Mouse (Mus musculus) macrophage (primary cell): ENCODE results near the gene Fam69b. TPM values are rescaled to one million over a fixed set of nuclear protein-coding genes. Genes with fewer than 3 reads are reported as not detected.

Source experiments
- H3K27ac ChIP-seq: fragments of 350-480 bp; formaldehyde crosslinking; 2 replicates; pipeline ENCODE4 v1.9.0; 2021
- H3K36me3 ChIP-seq: fragments of 350-480 bp; formaldehyde crosslinking; 2 replicates; pipeline ENCODE4 v1.9.0; 2021; ENCODE audit errors: inconsistent target
- H3K4me3 ChIP-seq: fragments of 350-480 bp; formaldehyde crosslinking; 2 replicates; pipeline ENCODE4 v1.9.0; 2021; ENCODE audit errors: inconsistent target
- H3K79me2 ChIP-seq: fragments of 350-480 bp; formaldehyde crosslinking; 2 replicates; pipeline ENCODE4 v1.9.0; 2021; ENCODE audit errors: inconsistent target
- WGBS: methylation state at CpG from one replicate; pipeline ENCODE4 v1.1.7; 2026; ENCODE audit warnings: inconsistent platforms; ENCODE audit not compliant: missing documents; 5-methylcytosine and 5-hydroxymethylcytosine counted together
- polyA plus RNA-seq: library from polyadenylated mRNA; stranded (reverse); fragments of 250-400 nt; gene quantifications from 3 replicates; pipeline ENCODE4 v1.2.4, GENCODE M21; 2018; ENCODE audit warnings: inconsistent platforms

Gene Fam69b
- polyA plus RNA-seq, 1 experiment from 2014 or later = not detected

DNA sequence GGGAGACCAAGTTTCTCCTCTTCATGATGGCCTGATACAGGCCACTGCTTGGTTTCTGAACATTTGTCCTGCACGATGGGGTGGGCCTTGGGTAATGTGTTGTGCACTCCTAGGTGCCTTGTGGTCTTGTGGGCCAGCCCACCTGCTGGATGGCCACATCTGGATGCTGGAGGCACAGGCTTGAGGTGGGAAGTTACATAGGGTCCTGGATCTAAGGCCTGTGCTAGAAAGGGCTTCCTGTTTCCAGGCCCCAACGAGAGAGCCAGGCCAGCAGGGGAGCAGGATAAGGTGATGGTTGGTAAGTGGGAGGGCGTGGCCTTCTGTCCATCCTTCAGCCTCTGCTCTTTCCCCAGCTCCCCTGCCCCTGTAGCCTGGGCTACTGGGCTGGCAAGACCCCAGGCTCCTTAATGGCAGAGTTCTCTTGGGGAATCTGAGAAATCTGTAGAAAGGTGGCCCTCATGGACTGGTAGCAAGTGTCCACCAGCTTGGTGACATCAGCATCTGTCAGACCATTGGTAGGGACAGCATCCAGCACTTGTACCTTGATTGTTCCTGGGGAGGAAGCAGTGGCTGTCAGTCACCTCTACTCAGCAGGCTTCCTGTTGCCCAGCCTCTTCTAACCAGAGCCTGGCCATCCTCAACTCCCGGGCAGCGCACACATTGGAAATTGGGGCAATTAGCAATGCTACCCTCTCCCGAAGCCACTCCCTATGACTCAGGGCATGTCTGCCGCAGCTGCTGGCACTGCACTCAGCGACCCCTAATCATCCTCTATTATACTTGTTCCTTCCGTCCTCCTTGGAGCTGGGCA lies 34.8 kb upstream of the Fam69b start:
- no peak overlapping the region for H3K27ac ChIP-seq
- peaks cover 28% of the 10 kb centered on the region; the same call in 1 of the 2 replicates for H3K36me3 ChIP-seq
- H3K79me2 ChIP-seq = no peaks in the 10 kb centered on the region; the same call in 1 of the 2 replicates
- no peak overlapping the region for H3K4me3 ChIP-seq
- 84% methylated on average over 9 of the region's 9 CpGs for WGBS

DNA sequence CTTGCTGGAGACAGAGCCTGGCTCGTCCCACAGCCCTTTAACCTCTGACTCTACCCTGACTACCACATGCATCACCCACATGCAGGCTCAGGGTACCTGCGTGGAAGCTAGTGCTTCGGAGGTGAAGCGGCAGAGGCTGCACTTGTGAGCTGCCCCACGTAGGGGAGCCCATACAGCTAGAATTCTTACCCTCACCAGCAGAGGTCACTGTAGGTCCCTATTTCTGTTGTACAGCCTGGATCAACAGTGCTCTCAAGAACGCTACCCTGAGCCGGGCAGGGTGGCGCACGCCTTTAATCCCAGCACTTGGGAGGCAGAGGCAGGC lies 34.3 kb upstream of the Fam69b start:
- Histone ChIP-seq H3K4me3 (no peak overlapping the region), H3K27ac (no peak overlapping the region), H3K79me2 (no peaks in the 10 kb centered on the region; the same call in 1 of the 2 replicates), H3K36me3 (peaks cover 28% of the 10 kb centered on the region; the same call in 1 of the 2 replicates)
- 78% methylated on average over 4 of the region's 9 CpGs for WGBS

- Histone ChIP-seq H3K79me2 (no peaks in the 10 kb centered on the region; the same call in 1 of the 2 replicates), H3K4me3 (no peak overlapping the region), H3K36me3 (peaks cover 28% of the 10 kb centered on the region; the same call in 1 of the 2 replicates), H3K27ac (no peak overlapping the region)
- 96% methylated on average over 7 of the region's 7 CpGs for WGBS
These were observed 33.8 kb upstream of the Fam69b start for GRCm38 (mm10) chr2:26594461-26594933.

- 84% methylated on average over 6 of the region's 6 CpGs for WGBS
- H3K79me2 ChIP-seq = no peaks in the 10 kb centered on the region; the same call in 1 of the 2 replicates
- H3K36me3 ChIP-seq = peaks cover 28% of the 10 kb centered on the region; the same call in 1 of the 2 replicates
- H3K27ac ChIP-seq = no peak overlapping the region
- no peak overlapping the region for H3K4me3 ChIP-seq
These were observed 33.1 kb upstream of the Fam69b start for GRCm38 (mm10) chr2:26594934-26595724.

DNA sequence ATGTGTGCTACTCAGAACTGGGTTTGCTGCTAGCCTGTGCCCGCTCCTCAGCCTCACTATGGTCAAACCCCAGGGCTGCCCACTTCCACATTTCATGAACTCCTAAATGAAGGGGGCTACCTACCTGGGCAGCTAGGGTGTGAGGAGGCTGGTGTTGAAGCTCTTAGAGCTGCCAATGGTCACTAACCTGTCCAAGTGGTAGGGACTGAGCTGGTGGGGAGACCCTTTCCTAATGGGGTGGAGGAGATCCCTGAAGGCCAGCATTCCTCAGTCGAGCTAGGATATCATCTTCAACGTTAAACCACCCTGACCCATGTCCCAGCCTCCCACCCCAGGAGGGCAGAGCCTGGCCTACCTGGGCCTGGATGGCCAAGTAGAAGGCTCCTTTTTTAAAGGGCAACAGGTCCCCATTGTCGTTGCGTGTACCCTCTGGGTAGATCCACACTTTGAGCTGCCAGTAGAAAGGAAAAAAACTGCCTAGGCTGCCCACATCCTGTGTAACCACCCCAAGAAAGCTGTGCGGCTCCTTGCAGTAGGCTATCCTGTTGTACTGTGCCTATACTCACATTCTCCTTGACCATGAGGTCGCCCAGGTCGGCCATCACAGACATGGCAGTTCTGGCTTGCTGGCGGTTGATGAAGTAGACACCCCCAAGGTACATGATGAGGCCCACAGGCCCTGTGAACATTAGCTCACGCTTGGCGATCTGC lies 32.4 kb upstream of the Fam69b start:
- WGBS = 67% methylated on average over 11 of the region's 11 CpGs
- Histone ChIP-seq H3K36me3 (peaks cover 28% of the 10 kb centered on the region; the same call in 1 of the 2 replicates), H3K4me3 (no peak overlapping the region), H3K27ac (no peak overlapping the region), H3K79me2 (no peaks in the 10 kb centered on the region; the same call in 1 of the 2 replicates)

- Histone ChIP-seq H3K36me3 (peaks cover 28% of the 10 kb centered on the region; the same call in 1 of the 2 replicates), H3K27ac (no peak overlapping the region), H3K4me3 (no peak overlapping the region), H3K79me2 (no peaks in the 10 kb centered on the region; the same call in 1 of the 2 replicates)
- WGBS = 91% methylated on average over 3 of the region's 3 CpGs
These were observed 31.4 kb upstream of the Fam69b start for GRCm38 (mm10) chr2:26596898-26597297.

GRCm38 (mm10) chr2:26597810-26598209 lies 30.4 kb upstream of the Fam69b start:
- WGBS = 65% methylated on average over 2 of the region's 2 CpGs
- no peak overlapping the region for H3K27ac ChIP-seq
- peaks cover 28% of the 10 kb centered on the region; the same call in 1 of the 2 replicates for H3K36me3 ChIP-seq
- H3K4me3 ChIP-seq = no peak overlapping the region
- H3K79me2 ChIP-seq = peaks cover 8% of the 10 kb centered on the region; the same call in 1 of the 2 replicates

DNA sequence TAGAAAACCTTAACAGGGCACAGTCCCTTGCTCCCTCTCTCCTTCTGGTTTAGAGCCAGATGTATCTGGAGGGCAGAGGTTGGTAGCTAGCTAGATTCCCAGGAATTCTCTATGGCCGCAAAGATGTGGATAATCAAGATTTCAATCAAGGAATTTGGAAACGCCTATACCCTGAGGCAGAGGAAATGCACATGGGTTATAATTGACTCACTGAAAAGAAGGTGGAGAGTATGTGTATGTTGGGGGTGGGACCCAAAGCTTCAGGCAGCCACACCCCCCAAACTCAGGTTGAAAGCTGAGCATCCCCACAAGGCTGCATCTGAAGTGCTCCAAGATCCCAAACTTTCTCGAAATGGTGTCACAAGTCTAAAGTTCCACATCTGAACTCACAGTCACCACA lies 29.8 kb upstream of the Fam69b start:
- 95% methylated on average over 2 of the region's 3 CpGs for WGBS
- Histone ChIP-seq H3K36me3 (peaks cover 22% of the 10 kb centered on the region; the same call in 1 of the 2 replicates), H3K27ac (no peak overlapping the region)

GRCm38 (mm10) chr2:26599965-26600364 lies 28.3 kb upstream of the Fam69b start:
- H3K36me3 ChIP-seq = peaks cover 12% of the 10 kb centered on the region; the same call in 1 of the 2 replicates
- 78% methylated on average over 4 of the region's 4 CpGs for WGBS
- no peak overlapping the region for H3K4me3 ChIP-seq
- H3K79me2 ChIP-seq = peaks cover 15% of the 10 kb centered on the region; the same call in 1 of the 2 replicates
- no peak overlapping the region for H3K27ac ChIP-seq

More for the DNA sequence above, 29.8 kb upstream of the Fam69b start:
- H3K4me3 ChIP-seq = no peak overlapping the region
- peaks cover 15% of the 10 kb centered on the region; the same call in 1 of the 2 replicates for H3K79me2 ChIP-seq

DNA sequence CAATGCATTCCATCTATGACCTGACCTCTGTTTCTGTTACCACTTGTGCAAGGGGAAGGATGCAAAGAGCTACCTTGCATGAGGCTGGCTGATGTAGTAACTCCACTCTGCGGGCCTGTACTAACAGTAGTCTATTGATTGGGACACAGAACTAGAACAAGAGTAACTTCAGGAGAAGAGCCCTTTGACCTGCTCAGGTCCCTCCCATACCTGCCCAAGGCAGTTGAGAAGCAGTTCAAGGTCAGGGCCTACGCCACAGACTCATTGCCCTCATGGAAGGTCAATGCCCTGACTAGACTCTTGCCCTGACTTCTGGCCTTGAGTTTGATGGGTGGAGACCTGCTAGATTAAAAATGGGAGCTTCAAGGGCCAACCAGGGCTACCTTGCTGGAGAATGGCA lies 27.6 kb upstream of the Fam69b start:
- 94% methylated on average over 2 of the region's 2 CpGs for WGBS
- H3K36me3 ChIP-seq = 0 out of 2 replicates have a peak, but pooled peaks cover 6% of the 10 kb centered on the region
- H3K4me3 ChIP-seq = no peak overlapping the region
- H3K27ac ChIP-seq = no peak overlapping the region
- peaks cover 15% of the 10 kb centered on the region; the same call in 1 of the 2 replicates for H3K79me2 ChIP-seq

GRCm38 (mm10) chr2:26601595-26601994 lies 26.7 kb upstream of the Fam69b start:
- 67% methylated on average over 1 of the region's 1 CpGs for WGBS
- H3K36me3 ChIP-seq = no peaks in the 10 kb centered on the region
- no peak overlapping the region for H3K27ac ChIP-seq
- H3K4me3 ChIP-seq = no peak overlapping the region
- H3K79me2 ChIP-seq = peaks cover 15% of the 10 kb centered on the region; the same call in 1 of the 2 replicates

DNA sequence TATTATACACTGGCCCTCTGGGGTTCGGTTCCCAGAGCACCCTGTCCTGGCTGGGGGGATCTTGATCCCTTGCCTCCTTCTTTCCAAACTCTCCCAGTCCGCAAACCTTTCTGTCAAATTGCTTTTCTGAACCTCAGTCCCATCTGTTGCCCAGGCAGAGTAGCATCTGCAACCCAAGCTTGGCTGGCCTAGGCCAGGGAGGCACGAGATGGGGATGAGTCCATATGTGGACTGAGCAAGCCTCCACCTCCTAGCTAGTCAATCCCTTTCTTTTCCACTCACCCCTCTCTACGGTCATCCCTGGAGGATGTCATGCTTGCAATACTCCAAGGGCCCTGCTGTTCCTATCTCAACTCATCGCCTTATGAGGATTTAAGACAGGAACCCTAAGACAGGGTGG lies 25.6 kb upstream of the Fam69b start:
- Histone ChIP-seq H3K79me2 (peaks cover 15% of the 10 kb centered on the region; the same call in 1 of the 2 replicates), H3K27ac (no peak overlapping the region), H3K36me3 (no peaks in the 10 kb centered on the region), H3K4me3 (no peak overlapping the region)
- 96% methylated on average over 5 of the region's 5 CpGs for WGBS

DNA sequence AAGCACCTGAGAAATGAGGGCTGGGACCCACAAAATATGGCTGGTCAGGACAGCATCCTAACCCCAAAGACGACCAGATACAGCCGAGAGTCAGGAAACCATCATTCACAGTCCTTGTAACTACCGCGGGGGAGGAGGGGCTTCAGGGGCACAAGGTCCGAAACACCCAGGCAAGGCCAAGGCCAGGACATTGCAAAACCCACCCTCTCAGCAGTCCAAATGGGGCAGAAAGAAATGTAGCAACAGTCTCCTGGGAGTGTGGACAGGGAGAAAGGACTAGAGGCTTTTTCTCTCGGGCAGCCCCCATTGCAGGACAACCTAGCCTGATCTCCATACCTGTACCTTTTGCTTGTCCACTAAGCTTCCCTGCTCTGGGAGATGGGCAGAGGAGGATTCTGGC lies 25.1 kb upstream of the Fam69b start:
- Histone ChIP-seq H3K36me3 (no peaks in the 10 kb centered on the region), H3K4me3 (peak overlapping the region; percentile 57), H3K79me2 (peaks cover 15% of the 10 kb centered on the region; the same call in 1 of the 2 replicates), H3K27ac (no peak overlapping the region)
- 9% methylated on average over 6 of the region's 6 CpGs for WGBS
